Mouse (Mus musculus): Measurements from ENCODE around the gene Mymk.

Mymk gene

GRCm38 (mm10) chr2:27071978-27072377 is at the start of gene Mymk:
TSS of gene Mymk (minus strand) at chr2:27072179.
- DNase-seq (ENCODE audit: low spot score) = no peak

- DNase-seq (ENCODE audit: low spot score) = no peak
These were observed 48.3 kb upstream of the Mymk start for GRCm38 (mm10) chr2:27120241-27120641.

DNA sequence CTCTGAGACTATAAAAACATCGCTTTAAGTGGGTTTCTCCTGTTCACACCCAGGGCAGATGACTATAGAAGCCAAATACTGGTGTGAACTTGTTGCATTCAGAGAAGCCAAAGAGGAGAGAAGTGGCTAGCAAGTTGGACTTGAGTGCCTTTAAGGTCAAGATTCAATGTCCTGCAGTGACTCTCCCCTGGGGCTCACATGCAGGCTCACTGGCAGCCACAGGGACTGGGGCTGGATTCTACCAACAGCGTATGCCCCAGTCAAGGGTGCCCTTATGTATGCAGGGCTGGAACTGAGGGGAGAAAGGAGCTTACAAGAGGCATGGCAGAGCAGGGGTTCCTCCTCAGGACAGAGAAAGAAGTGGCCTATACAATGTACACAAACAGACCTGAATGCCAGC is 47.8 kb upstream of the Mymk start:
- DNase-seq (ENCODE audit: low spot score) = no peak

DNA sequence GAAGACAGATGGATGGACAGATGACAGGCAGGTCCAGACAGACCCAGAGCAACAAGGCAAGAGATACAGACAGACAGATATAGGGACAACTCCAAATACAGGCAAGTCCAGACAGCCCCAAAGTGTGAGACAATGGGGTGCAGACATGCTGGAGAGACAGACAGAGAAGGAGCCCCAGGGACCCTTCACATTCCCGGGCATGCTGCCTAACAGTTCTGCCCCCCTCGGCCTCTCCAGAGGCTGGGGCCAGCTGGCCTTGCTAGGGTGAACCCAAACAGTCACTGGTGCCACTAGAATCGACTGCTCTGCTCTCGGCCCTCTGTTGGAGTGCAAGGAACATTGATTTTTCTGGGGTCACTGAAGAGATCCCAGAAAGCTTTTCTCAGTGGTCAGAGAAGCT is 46.5 kb upstream of the Mymk start:
- DNase-seq (ENCODE audit: low spot score) = no peak

DNA sequence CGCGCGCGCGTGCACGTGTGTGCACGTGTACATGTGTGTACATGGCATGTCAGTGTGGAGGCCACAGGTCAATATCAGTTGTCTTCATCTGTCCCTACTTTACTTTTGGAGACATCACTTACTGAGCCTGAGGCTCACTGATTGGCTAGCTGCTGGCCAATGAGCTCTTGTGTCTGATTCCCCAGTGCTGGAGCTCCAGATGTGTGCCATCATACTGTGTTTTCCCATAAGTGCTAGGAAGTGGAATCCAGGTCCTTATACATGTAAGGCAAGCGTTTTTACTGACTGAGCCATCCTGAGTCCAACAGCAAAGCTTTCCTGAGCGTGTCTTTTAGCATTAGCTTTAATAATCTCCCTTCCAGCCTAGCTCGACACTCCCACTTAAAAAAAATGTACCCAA is 42.2 kb upstream of the Mymk start:
- no peak for DNase-seq (ENCODE audit: low spot score)

GRCm38 (mm10) chr2:27112585-27112984 is 40.6 kb upstream of the Mymk start:
- no peak for DNase-seq (ENCODE audit: low spot score)

- DNase-seq (ENCODE audit: low spot score) = no peak
These were observed 37.1 kb upstream of the Mymk start for GRCm38 (mm10) chr2:27109052-27109451.

GRCm38 (mm10) chr2:27108144-27108543 is 36.2 kb upstream of the Mymk start:
- no peak for DNase-seq (ENCODE audit: low spot score)

DNA sequence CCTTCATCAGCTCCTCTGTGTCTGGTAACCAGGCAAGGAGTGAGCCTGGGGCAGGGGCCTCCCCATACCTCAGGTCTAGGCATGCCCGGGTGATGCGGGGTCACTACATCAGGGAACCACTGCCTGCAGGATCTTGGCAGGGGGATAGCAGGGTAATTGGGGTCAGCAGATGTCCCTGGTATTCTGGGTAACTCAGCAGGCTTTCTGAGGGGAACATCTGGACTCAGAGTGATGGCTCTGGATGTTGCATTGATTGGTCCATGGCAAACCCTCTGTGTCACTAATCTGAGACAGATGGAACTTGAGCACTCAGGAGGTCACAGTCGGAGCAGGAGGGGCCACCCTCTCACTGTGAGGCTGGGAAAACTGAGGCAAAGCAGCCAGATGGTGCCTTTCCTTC is 34.8 kb upstream of the Mymk start:
- no peak for DNase-seq (ENCODE audit: low spot score)

DNA sequence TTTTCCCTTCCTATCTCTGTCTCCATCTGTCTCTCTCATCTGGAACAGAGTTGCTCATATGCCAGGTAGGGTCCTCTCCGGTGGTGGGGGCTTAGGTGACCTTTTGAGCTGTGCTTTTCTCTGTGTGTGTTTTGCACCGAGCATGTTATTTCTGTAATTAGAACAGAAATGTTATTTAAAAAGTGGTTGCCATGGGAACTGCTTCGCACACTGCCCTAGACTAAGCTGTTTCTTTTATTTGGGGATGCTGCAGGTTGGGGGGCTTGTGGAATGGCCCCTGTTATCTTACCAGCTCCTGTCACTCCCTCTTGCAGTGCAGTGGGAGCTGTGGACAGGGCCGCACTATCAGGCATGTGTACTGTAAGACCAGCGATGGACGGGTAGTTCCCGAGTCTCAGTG is 31.6 kb upstream of the Mymk start:
- no peak for DNase-seq (ENCODE audit: low spot score)

GRCm38 (mm10) chr2:27097776-27098175 is 25.8 kb upstream of the Mymk start:
- no peak for DNase-seq (ENCODE audit: low spot score)

GRCm38 (mm10) chr2:27097241-27097656 is 25.3 kb upstream of the Mymk start:
- DNase-seq (ENCODE audit: low spot score) = no peak

DNA sequence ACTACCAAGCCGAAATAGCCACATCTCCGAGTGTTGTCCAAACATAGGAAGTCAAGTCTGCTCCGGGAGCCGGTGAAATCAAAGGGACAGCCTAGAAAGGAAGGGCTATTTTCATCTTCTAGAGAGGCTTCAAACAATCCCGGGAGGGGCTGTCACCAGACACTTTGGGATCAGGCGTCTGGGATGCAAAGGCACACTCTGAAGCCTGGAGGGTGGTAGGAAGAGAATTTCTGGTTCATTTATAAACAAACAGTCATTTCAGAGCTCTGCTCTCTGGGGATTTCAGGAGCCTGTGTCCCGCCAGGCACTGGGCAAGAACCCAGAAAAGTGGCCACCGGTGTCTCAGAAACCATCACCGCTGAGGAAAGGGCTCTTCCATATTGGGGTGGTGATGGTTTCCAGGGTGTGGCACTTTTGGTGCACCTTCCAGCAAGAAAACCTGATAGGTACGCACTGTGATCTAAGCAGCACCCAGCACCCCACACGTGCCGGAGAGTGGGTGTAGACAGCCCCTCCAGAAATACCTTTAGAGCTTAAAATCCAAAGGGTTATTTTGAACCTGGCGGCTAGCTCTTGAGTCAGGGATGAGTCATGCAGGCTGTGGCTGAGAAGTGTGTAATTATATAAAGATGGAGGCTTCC is 24.5 kb upstream of the Mymk start:
- DNase-seq (ENCODE audit: low spot score) = peak; percentile 70

DNA sequence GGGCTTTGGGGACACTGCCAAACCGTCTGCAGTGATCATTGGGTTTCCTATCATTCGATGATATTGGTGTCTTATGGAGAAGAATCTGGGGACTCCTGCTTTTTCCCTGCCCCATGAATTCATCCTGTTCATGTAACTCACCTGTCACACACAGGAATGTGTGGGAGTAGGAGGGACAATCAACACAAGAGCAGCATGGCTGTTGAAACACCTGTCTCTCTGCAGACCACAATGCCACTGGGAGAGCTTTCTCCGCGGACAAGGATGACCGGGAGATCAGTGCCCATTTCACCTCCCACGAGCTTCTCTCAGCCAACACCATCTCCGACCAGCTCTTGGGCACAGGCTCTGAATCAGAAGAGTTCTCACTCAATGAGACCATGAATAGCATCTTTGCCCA is 23.2 kb upstream of the Mymk start:
- DNase-seq (ENCODE audit: low spot score) = no peak

DNA sequence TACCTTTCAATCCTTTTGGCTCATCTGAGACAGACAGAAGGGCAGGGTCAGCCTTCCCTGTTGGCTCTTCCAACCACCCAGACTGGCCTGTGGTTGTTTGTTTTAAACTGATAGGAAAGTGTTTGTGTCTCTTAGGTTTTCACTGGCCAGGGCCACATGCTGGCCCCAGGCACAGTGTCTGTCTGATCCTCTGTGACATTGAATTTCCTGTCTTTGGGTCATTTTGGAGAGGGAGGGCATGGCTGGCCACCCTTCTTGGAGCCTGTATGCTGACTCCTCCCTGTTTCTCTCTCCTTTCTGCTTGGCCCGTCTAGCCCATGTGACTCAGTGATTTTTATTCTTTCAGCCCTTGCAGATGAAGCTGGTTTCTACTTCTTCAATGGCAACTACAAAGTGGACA is 17.3 kb upstream of the Mymk start:
- DNase-seq (ENCODE audit: low spot score) = no peak

- no peak for DNase-seq (ENCODE audit: low spot score)
These were observed 16.7 kb upstream of the Mymk start for GRCm38 (mm10) chr2:27088700-27089099.

DNA sequence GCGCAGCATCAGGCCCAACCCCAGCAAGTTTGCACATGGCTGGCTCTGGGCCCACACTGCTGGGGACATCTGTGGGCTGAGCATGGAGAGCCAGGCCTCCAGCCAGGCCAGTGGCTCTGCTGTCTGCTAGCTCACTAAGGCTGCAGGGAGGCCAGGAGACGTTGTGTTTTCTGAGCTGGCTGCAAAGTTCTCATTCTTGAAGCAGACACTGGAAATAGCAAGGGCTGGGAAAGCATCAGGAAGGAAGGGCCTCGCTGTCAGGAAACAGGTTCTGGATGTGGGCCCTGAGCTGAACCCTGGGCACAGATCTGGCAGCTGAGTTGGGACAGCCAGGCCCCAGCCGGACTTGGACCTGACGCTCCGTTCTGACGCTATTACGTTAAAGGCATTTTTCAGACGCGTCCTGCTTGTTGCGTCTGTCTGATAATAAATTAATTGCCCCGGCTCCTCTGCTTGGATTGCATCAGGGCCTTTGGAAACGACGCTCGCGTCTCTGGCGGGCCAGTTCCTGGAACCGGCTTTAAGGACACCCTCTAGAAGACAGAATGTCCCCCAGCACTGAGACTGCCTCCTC is 16.2 kb upstream of the Mymk start:
- no peak for DNase-seq (ENCODE audit: low spot score)

DNA sequence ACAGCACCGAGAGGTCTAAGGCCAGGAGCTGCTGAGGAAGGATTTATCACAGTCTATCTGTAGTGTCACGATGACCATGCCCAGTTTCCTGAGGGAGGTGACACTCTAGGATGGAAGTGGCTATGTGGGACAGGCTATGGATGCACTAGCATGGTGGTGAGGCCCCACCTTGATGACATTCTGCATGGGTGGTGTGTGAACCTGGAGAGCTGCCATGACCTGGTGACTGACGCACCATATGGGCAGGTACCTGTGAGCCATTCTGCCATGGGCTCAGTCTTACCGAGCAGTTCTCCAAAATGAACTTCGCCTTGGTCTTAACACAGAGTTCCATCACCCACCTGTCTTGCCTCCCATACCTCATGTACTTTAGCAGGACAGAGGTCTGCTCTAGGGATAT is 15.6 kb upstream of the Mymk start:
- no peak for DNase-seq (ENCODE audit: low spot score)

GRCm38 (mm10) chr2:27086483-27087010 is 14.6 kb upstream of the Mymk start:
- DNase-seq (ENCODE audit: low spot score) = no peak

- DNase-seq (ENCODE audit: low spot score) = no peak
These were observed 13.8 kb upstream of the Mymk start for GRCm38 (mm10) chr2:27085801-27086200.

DNA sequence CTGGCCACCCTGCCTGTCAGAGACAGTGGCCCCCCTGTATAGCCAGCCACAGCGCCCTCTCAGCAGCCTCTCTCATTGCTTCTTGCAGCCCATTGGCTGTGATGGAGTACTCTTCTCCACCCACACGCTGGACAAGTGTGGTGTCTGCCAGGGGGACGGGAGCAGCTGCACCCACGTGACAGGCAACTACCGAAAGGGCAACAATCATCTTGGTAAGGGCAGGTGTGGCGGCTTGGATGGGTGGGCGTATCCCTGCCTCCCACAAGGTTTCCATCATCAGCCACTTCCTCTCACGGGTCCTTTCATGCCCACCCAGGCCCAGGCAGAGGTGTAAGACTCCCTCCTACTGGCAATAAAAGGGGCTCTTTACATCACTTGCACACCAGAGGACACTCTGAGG is 13.0 kb upstream of the Mymk start:
- DNase-seq (ENCODE audit: low spot score) = no peak

GRCm38 (mm10) chr2:27083761-27084475 is 11.9 kb upstream of the Mymk start:
- DNase-seq (ENCODE audit: low spot score) = no peak

GRCm38 (mm10) chr2:27079649-27080048 is 7.7 kb upstream of the Mymk start:
- no peak for DNase-seq (ENCODE audit: low spot score)

Data from left cerebral cortex, adult 11 months (tissue).